Mouse (Mus musculus) testis, postnatal 10 days (tissue): ENCODE results near the gene Mcf2.

Experiments
- DNase-seq: peaks from one replicate; pipeline ENCODE4 v3.0.0; 2021; ENCODE audit warnings: low spot score

The Mcf2 gene

GRCm38 (mm10) chrX:60178744-60179458 is at the start of gene Mcf2:
Mcf2 (minus strand) TSS chrX:60179089.
- peak; percentile 42 for DNase-seq

DNA sequence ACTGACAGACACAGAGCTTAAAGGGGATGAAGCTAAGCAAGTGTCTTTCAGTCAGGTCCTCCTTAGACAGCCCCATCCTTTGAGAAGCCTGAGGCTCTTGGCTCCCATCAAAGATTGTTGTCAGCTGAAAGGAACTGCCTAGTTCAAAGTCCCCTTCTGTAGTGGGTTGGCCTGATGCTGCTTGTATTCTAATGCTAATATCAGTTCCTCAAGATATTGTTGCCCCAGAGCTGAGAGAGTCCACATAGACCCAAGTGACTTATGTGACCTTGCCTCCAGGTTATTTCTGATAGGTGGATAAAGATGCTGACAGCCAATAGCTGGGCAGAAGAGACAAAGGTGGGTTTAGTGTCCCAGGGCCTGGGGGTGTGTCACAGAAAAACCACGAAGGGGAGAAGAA is 8.8 kb upstream of the Mcf2 start:
- no peak for DNase-seq

- no peak for DNase-seq
Observed at GRCm38 (mm10) chrX:60182611-60183010, 3.7 kb upstream of the Mcf2 start.

GRCm38 (mm10) chrX:60178025-60178743 is 705 bp downstream of the Mcf2 start:
- DNase-seq, result no peak

GRCm38 (mm10) chrX:60170106-60170505 is 8.8 kb downstream of the Mcf2 start:
- DNase-seq, result no peak

DNA sequence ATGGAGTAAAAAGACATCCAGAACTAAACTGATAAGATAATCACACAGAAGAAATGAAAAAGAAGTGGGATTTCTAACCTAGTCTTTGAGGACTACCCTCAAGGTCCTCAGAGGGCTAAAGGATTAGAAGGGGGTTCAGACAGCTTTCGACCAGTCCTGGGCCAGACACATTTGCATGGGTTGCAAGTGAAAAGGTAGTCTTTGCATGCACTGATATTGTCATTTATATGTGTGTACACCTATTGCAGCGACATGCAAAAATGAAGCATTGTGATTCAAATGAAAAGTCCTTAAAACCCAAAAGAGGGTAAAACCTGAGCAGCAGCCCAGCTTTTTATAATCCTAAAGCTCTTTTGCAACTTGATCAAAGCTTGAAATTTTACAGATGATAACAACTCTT is 9.4 kb downstream of the Mcf2 start:
- DNase-seq, result no peak

DNA sequence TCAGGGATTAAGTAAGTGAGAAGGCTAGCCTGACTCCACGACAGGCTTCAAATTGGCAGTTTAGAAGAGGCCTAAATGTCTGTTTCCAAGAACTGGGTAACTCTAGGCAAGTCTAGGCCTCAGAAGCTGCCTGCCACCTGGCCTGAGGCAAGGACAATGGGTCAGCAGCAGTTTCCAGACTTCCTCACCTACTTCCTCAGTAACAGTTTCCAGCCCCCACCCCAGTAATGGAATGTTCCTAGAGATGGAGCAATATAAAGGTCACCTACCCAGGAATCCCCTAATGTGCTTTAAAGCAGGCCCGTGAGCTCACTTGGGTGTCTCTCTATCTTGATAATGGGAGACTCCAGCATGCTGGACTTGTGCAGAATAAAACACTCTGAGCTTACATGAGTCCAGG is 10.1 kb downstream of the Mcf2 start:
- DNase-seq, result no peak

GRCm38 (mm10) chrX:60147268-60147974 is 31.5 kb downstream of the Mcf2 start:
- DNase-seq, result no peak

GRCm38 (mm10) chrX:60075359-60075758 is 103.5 kb downstream of the Mcf2 start:
- DNase-seq, result no peak

- DNase-seq, result no peak
Observed at GRCm38 (mm10) chrX:60055185-60055584, 123.7 kb downstream of the Mcf2 start.

- DNase-seq, result no peak
Observed at GRCm38 (mm10) chrX:60054745-60055144, 124.1 kb downstream of the Mcf2 start.

DNA sequence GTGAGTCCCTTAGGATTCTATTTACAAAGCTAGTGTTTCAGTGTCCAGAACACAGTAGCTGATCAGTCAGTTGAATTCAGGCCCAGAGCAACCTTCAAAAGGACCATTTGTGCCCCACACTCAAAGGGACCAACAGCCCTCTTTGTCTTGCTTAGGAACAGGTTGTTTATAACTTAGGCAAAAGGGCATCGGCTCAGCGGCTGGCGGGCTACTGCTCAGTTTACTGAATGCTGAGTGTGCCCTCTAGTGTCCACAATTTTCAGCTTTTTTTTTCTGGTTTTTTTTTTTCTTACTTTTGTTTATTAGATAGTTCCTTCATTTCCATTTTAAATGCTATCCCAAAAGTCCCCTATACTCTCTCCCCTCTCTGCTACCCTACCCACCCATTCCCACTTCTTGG is 152.2 kb downstream of the Mcf2 start:
- DNase-seq, result no peak

DNA sequence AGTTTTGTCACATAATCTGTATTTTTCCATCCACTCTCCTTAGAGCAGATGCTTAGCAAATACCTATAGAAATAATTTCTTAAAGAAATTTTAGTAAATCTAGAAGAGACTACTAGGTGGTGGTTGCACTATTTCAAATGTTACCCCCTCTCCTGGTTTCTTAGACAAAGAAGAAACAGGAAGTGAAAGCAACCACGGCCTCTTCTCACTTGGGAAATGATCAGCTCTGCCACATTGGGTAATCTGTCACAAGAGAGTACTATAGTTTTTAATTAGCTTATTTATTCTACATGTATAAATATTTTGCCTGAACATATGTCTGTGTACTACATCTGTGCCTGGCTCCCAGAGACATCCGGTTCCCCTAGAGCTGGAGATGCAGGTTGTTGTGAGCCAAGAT is 157.3 kb downstream of the Mcf2 start:
- no peak for DNase-seq

DNA sequence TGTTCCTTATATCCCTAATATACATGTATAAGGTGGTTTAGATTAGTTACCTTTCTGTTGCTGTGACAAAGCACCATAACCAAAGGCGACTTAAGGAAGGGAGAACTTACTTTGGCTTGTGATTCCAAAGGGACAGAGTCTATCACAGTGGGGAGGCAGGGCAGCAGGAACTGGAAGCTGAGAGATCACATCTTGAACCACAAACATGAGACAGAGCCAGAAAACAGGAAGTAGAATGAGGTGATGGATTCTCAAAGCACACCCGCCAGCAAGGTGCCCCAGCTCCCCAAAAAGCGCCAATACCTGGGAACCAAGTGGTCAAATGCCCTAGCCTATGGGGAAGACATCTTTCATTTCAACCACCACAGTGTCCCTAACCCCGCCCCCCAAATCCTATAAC is 157.9 kb downstream of the Mcf2 start:
- DNase-seq, result no peak

DNA sequence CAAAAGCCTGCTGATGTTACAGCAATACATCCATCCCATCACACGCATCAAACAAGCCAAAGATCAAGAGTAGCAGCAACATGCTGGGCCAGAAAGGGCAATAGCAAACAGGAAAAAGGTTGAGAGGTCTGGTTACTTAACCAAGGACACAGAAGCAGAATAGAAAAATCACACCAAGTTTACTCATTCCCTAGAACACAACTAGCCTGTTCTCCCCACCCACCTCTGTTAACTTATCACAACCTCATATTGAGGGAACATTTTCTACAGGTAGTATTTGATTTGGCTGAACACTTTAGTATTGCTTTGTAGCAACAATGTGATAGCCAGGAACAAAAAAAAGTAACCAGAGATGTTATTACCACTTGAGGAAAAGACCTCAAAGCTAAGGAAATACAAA is 164.3 kb downstream of the Mcf2 start:
- DNase-seq, result no peak

DNA sequence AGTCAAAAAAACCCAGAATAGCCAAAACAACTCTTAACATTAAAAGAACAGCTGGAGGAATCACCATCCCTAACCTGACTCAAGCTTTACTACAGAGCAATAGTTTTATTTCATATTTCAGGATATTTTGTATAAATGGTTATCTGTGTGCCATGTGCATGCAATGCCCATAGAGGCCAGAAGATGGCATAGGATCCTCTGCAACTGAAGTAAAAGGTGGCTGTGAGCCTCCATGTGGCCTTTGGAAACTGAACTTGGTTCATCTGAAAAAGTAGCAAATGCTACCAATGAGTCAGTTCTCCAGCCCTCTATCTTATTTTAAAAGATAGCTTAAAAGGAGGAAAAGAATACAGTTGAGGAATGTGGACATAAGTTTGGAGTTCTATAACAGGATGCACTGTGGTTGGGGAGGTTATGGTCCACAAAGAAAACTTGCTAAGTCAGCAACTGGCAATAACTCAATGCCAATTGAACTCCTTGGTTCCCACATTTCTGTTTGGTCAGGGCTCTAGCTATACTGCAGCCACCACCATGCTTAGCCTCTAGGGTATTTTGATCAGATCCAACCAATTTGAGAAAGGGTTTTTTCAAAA is 165.7 kb downstream of the Mcf2 start:
- peak; percentile 49 for DNase-seq
